Mouse (Mus musculus) small intestine, adult 2 months (tissue): Measurements from ENCODE around the gene Slc25a23.

Experiments used
- CTCF ChIP-seq: fragments of 200-500 bp; IDR thresholded peaks from 2 replicates; pipeline ENCODE4 v1.5.1; 2012; ENCODE audit warnings: low read depth, mild to moderate bottlenecking, control low read depth, inconsistent platforms, low read length, moderate library complexity, mixed read lengths; ENCODE audit not compliant: insufficient replicate concordance, insufficient read length; ENCODE audit errors: extremely low read depth
- POLR2A ChIP-seq: fragments of 200-500 bp; IDR thresholded peaks from 2 replicates; pipeline ENCODE4 v1.6.1; 2012; ENCODE audit warnings: low read depth, mild to moderate bottlenecking, control low read depth, inconsistent platforms, low read length, moderate library complexity

GRCm38 (mm10) chr17:56995046-56995445 lies 64.6 kb downstream of the Slc25a23 start:
- TF ChIP-seq CTCF (no peak), POLR2A (no peak)
